ENCODE assay signal across 20 mouse cellular contexts in the genomic region with DNA sequence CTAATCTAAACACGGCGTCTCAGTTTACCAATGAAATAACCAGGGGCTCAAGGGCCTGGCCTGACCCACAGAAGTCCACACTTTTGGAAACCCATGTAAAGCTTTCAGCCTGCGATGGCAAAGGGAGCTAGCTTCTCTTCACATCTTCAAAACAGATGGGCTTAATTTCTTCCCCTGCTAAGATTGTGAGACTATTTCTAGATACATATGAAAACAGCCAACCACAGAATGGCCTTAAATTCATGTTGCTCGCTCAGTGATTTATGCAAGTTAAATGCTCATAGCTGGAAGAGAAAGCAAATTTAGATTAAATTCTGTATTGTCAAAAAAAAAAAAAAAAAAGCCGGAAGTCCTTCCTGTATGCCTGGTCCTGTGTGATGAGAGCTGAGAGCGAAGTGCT. TPM values are rescaled to one million over a fixed set of nuclear protein-coding genes. Genes with fewer than 3 reads are reported as not detected.
A peak's percentile ranks its signal among the peaks of the same experiment; 100 is the strongest.
DNase-seq lines count a peak whose midpoint lies in the region; ATAC-seq lines count a peak whose summit lies in the region.
"Had no signal": no experiment of that assay in that cellular context is flagged by ENCODE, and none has a peak within 500 bp of the region (broad histone marks: within the 10 kb centered on the region; RNA-seq: fewer than 3 reads in every experiment).

No protein-coding gene starts in this region.

- H3K27ac ChIP-seq in embryonic facial prominence, embryonic 14.5 days (replicated peaks; ENCODE audit: low read depth, low read length): no peak overlapping the region
- H3K27ac ChIP-seq in embryonic facial prominence, embryonic 10.5 days (replicated peaks): no peak overlapping the region
- 0 out of 2 replicates have a peak overlapping the region, but pooled peaks have one; percentile 11 for H3K27ac ChIP-seq in hindbrain, embryonic 15.5 days (replicated peaks)
- H3K27ac ChIP-seq in hindbrain, embryonic 14.5 days: no peak overlapping the region
- H3K27ac ChIP-seq in midbrain, embryonic 11.5 days (ENCODE audit: low read depth, low read length): no peak overlapping the region
- no peak overlapping the region for H3K27ac ChIP-seq in midbrain, embryonic 16.5 days (ENCODE audit: low read length)
- H3K27ac ChIP-seq in intestine, embryonic 16.5 days (ENCODE audit: low read length): no peak overlapping the region
- H3K27ac ChIP-seq: heart, adult 2 months; heart, embryonic 15.5 days; hindbrain, embryonic 13.5 days had no signal

- H3K27me3 ChIP-seq in embryonic facial prominence, embryonic 14.5 days (replicated peaks; ENCODE audit: control insufficient read depth, insufficient read depth, low read length): no peaks in the 10 kb centered on the region
- H3K27me3 ChIP-seq in embryonic facial prominence, embryonic 10.5 days (replicated peaks; ENCODE audit: low read depth, poor library complexity, severe bottlenecking): no peaks in the 10 kb centered on the region
- no peaks in the 10 kb centered on the region for H3K27me3 ChIP-seq in hindbrain, embryonic 15.5 days
- H3K27me3 ChIP-seq in hindbrain, embryonic 14.5 days (ENCODE audit: control insufficient read depth, insufficient read depth, low read length): no peaks in the 10 kb centered on the region
- no peaks in the 10 kb centered on the region for H3K27me3 ChIP-seq in midbrain, embryonic 11.5 days (ENCODE audit: control insufficient read depth, insufficient read depth, low read length)
- H3K27me3 ChIP-seq in midbrain, embryonic 16.5 days (ENCODE audit: control insufficient read depth, insufficient read depth, low read depth, low read length): no peaks in the 10 kb centered on the region
- H3K27me3 ChIP-seq in intestine, embryonic 16.5 days (replicated peaks; ENCODE audit: control insufficient read depth, insufficient read depth, low read length): no peaks in the 10 kb centered on the region
- H3K27me3 ChIP-seq: heart, embryonic 15.5 days; hindbrain, embryonic 13.5 days had no signal

- no peaks in the 10 kb centered on the region for H3K4me1 ChIP-seq in embryonic facial prominence, embryonic 14.5 days (ENCODE audit: control insufficient read depth, insufficient read depth, low read length)
- no peaks in the 10 kb centered on the region for H3K4me1 ChIP-seq in embryonic facial prominence, embryonic 10.5 days
- peaks cover 12% of the 10 kb centered on the region; the same call in 1 of the 2 replicates for H3K4me1 ChIP-seq in hindbrain, embryonic 15.5 days (replicated peaks)
- H3K4me1 ChIP-seq in hindbrain, embryonic 14.5 days (replicated peaks; ENCODE audit: control insufficient read depth, insufficient read depth, low read length): 0 out of 2 replicates have a peak, but pooled peaks cover 8% of the 10 kb centered on the region
- H3K4me1 ChIP-seq in midbrain, embryonic 11.5 days (ENCODE audit: control insufficient read depth, insufficient read depth, low read length): 0 out of 2 replicates have a peak, but pooled peaks cover 3% of the 10 kb centered on the region
- H3K4me1 ChIP-seq in midbrain, embryonic 16.5 days (ENCODE audit: control insufficient read depth, insufficient read depth, low read length): 0 out of 2 replicates have a peak, but pooled peaks cover 3% of the 10 kb centered on the region
- no peaks in the 10 kb centered on the region for H3K4me1 ChIP-seq in intestine, embryonic 16.5 days (ENCODE audit: control insufficient read depth, insufficient read depth, low read length)
- H3K4me1 ChIP-seq: heart, embryonic 15.5 days had no signal

- H3K36me3 ChIP-seq in embryonic facial prominence, embryonic 14.5 days (ENCODE audit: control insufficient read depth, insufficient read depth, low read length): no peaks in the 10 kb centered on the region
- H3K36me3 ChIP-seq in embryonic facial prominence, embryonic 10.5 days (replicated peaks): no peaks in the 10 kb centered on the region
- no peaks in the 10 kb centered on the region for H3K36me3 ChIP-seq in hindbrain, embryonic 15.5 days
- no peaks in the 10 kb centered on the region for H3K36me3 ChIP-seq in hindbrain, embryonic 14.5 days (replicated peaks; ENCODE audit: control insufficient read depth, insufficient read depth)
- no peaks in the 10 kb centered on the region for H3K36me3 ChIP-seq in midbrain, embryonic 11.5 days (ENCODE audit: control insufficient read depth, insufficient read depth, low read length)
- H3K36me3 ChIP-seq in midbrain, embryonic 16.5 days (ENCODE audit: control insufficient read depth, insufficient read depth, low read length): no peaks in the 10 kb centered on the region
- no peaks in the 10 kb centered on the region for H3K36me3 ChIP-seq in intestine, embryonic 16.5 days (ENCODE audit: control insufficient read depth, insufficient read depth, low read length)
- H3K36me3 ChIP-seq: G1E; heart, embryonic 15.5 days; hindbrain, embryonic 13.5 days had no signal

- H3K9ac ChIP-seq in embryonic facial prominence, embryonic 14.5 days (ENCODE audit: low read depth, low read length): no peak overlapping the region
- H3K9ac ChIP-seq in hindbrain, embryonic 15.5 days: no peak overlapping the region
- no peak overlapping the region for H3K9ac ChIP-seq in hindbrain, embryonic 14.5 days
- H3K9ac ChIP-seq in midbrain, embryonic 11.5 days (ENCODE audit: low read length): no peak overlapping the region
- H3K9ac ChIP-seq in midbrain, embryonic 16.5 days (ENCODE audit: low read depth, low read length): no peak overlapping the region
- H3K9ac ChIP-seq in intestine, embryonic 16.5 days (ENCODE audit: low read depth, low read length): no peak overlapping the region
- H3K9ac ChIP-seq: heart, embryonic 15.5 days; hindbrain, embryonic 13.5 days had no signal

- DNase-seq in embryonic facial prominence, embryonic 14.5 days (ENCODE audit: low spot score): peak; percentile 12
- no peak for DNase-seq in embryonic facial prominence, embryonic 10.5 days (ENCODE audit: low spot score)
- no peak for DNase-seq in hindbrain, embryonic 14.5 days (ENCODE audit: low spot score)
- DNase-seq in midbrain, embryonic 11.5 days (ENCODE audit: low spot score, missing footprints): peak; percentile 14
- peak; percentile 69 for DNase-seq in brain, adult 2 months (ENCODE audit: low read depth, low spot score)
- DNase-seq: adrenal gland, adult 8-10 months; adrenal gland, postnatal 36 days; B cell, adult 2 months; cerebellum, adult 18-20 months; gastrocnemius, postnatal 14 days; heart, adult 2 months; heart, postnatal 14 days had no signal

- no peak overlapping the region for H3K4me2 ChIP-seq in embryonic facial prominence, embryonic 14.5 days (ENCODE audit: low read depth, low read length)
- no peak overlapping the region for H3K4me2 ChIP-seq in hindbrain, embryonic 15.5 days
- H3K4me2 ChIP-seq in hindbrain, embryonic 14.5 days (replicated peaks): no peak overlapping the region
- no peak overlapping the region for H3K4me2 ChIP-seq in midbrain, embryonic 11.5 days
- no peak overlapping the region for H3K4me2 ChIP-seq in midbrain, embryonic 16.5 days (ENCODE audit: low read length)
- no peak overlapping the region for H3K4me2 ChIP-seq in intestine, embryonic 16.5 days (ENCODE audit: low read depth, low read length)
- H3K4me2 ChIP-seq: heart, embryonic 11.5 days; heart, embryonic 15.5 days; hindbrain, embryonic 13.5 days had no signal

- no peak overlapping the region for H3K4me3 ChIP-seq in embryonic facial prominence, embryonic 14.5 days (ENCODE audit: low read depth, low read length)
- H3K4me3 ChIP-seq in embryonic facial prominence, embryonic 10.5 days: no peak overlapping the region
- no peak overlapping the region for H3K4me3 ChIP-seq in hindbrain, embryonic 15.5 days
- H3K4me3 ChIP-seq in hindbrain, embryonic 14.5 days (replicated peaks; ENCODE audit: low read length): no peak overlapping the region
- no peak overlapping the region for H3K4me3 ChIP-seq in midbrain, embryonic 11.5 days (ENCODE audit: low read depth, low read length)
- no peak overlapping the region for H3K4me3 ChIP-seq in midbrain, embryonic 16.5 days (ENCODE audit: low read depth, low read length)
- no peak overlapping the region for H3K4me3 ChIP-seq in intestine, embryonic 16.5 days (ENCODE audit: low read length)
- H3K4me3 ChIP-seq: heart, adult 2 months; heart, embryonic 15.5 days; hindbrain, embryonic 13.5 days had no signal

- no peaks in the 10 kb centered on the region for H3K9me3 ChIP-seq in embryonic facial prominence, embryonic 14.5 days (ENCODE audit: control insufficient read depth, low read length)
- H3K9me3 ChIP-seq in embryonic facial prominence, embryonic 10.5 days: no peaks in the 10 kb centered on the region
- no peaks in the 10 kb centered on the region for H3K9me3 ChIP-seq in hindbrain, embryonic 15.5 days
- H3K9me3 ChIP-seq in hindbrain, embryonic 14.5 days (ENCODE audit: control insufficient read depth, low read length): no peaks in the 10 kb centered on the region
- no peaks in the 10 kb centered on the region for H3K9me3 ChIP-seq in midbrain, embryonic 11.5 days (ENCODE audit: control insufficient read depth, low read length)
- H3K9me3 ChIP-seq in midbrain, embryonic 16.5 days (replicated peaks; ENCODE audit: control insufficient read depth, low read length, poor library complexity, severe bottlenecking): no peaks in the 10 kb centered on the region
- no peaks in the 10 kb centered on the region for H3K9me3 ChIP-seq in intestine, embryonic 16.5 days (ENCODE audit: control insufficient read depth, low read length)
- H3K9me3 ChIP-seq: heart, embryonic 15.5 days; hindbrain, embryonic 13.5 days had no signal

- WGBS in embryonic facial prominence, embryonic 14.5 days: 72% methylated on average over 6 of the region's 6 CpGs
- WGBS in embryonic facial prominence, embryonic 10.5 days: 89% methylated on average over 6 of the region's 6 CpGs
- 81% methylated on average over 6 of the region's 6 CpGs for WGBS in hindbrain, embryonic 15.5 days
- WGBS in hindbrain, embryonic 14.5 days: 89% methylated on average over 6 of the region's 6 CpGs
- WGBS in midbrain, embryonic 11.5 days: 93% methylated on average over 6 of the region's 6 CpGs
- 87% methylated on average over 6 of the region's 6 CpGs for WGBS in midbrain, embryonic 16.5 days
- 83% methylated on average over 6 of the region's 6 CpGs for WGBS in intestine, embryonic 16.5 days

- no peak for ATAC-seq in embryonic facial prominence, embryonic 14.5 days (ENCODE audit: low read depth)
- no peak for ATAC-seq in hindbrain, embryonic 15.5 days (ENCODE audit: low FRiP score, low read depth)
- ATAC-seq in hindbrain, embryonic 14.5 days (ENCODE audit: low FRiP score): no peak
- no peak for ATAC-seq in midbrain, embryonic 11.5 days (ENCODE audit: low FRiP score)
- no peak for ATAC-seq in midbrain, embryonic 16.5 days
- ATAC-seq in intestine, embryonic 16.5 days: no peak
- ATAC-seq: CD4-positive, CD25-positive, alpha-beta regulatory T cell, adult 4 months had no signal

RNA-seq across cellular contexts. Expression of gene Epha4, which starts 53.2 kb away (rescaled TPM):
- 23.2 and 36.2 TPM in 2 replicates for polyA plus RNA-seq in embryonic facial prominence, embryonic 14.5 days (2014; fragmentation: Nextera tagmentation; extraction: Ambion mirVana)
- polyA plus RNA-seq in embryonic facial prominence, embryonic 10.5 days (2016; fragmentation: Nextera tagmentation; extraction: Ambion mirVana): 26.2 and 29.1 TPM in 2 replicates
- polyA plus RNA-seq in hindbrain, embryonic 15.5 days (2015; fragmentation: Nextera tagmentation; extraction: Ambion mirVana): 37.9 and 49.8 TPM in 2 replicates
- polyA plus RNA-seq in hindbrain, embryonic 14.5 days (2014; fragmentation: Nextera tagmentation; extraction: Ambion mirVana): 49.3 and 50.0 TPM in 2 replicates
- polyA plus RNA-seq in midbrain, embryonic 11.5 days (2014; fragmentation: Nextera tagmentation; extraction: Ambion mirVana): 19.4 and 24.4 TPM in 2 replicates
- 30.4 and 36.8 TPM in 2 replicates for polyA plus RNA-seq in midbrain, embryonic 16.5 days (2015; fragmentation: Nextera tagmentation; extraction: Ambion mirVana)
- 5.0 and 6.0 TPM in 2 replicates for polyA plus RNA-seq in intestine, embryonic 16.5 days (2015; fragmentation: Nextera tagmentation; extraction: Ambion mirVana)
- polyA plus RNA-seq: G1E had no signal

Comparison
In these comparisons a context has a peak if more than half of its experiments do, and no peak if none do; other contexts are left out.
1. DNase-seq: peak in embryonic facial prominence, embryonic 14.5 days (single experiment), midbrain, embryonic 11.5 days (single experiment) and brain, adult 2 months (single experiment); none in embryonic facial prominence, embryonic 10.5 days (single experiment) and hindbrain, embryonic 14.5 days (single experiment).